ENCODE assay signal across 8 mouse cellular contexts in genomic region chr6:116006731-116007130, GRCm38 (mm10). TPM values are rescaled to one million over a fixed set of nuclear protein-coding genes. Genes with fewer than 3 reads are reported as not detected.
A peak's percentile ranks its signal among the peaks of the same experiment; 100 is the strongest.
DNase-seq lines count a peak whose midpoint lies in the region; ATAC-seq and TF ChIP-seq lines count a peak whose summit lies in the region.

No protein-coding gene starts in this region.

- H3K27ac ChIP-seq in embryonic facial prominence, embryonic 13.5 days = peak overlapping the region; percentile 57; the same call in 1 of the 2 replicates
- peak overlapping the region; percentile 92 for H3K27ac ChIP-seq in heart, postnatal 0 days (ENCODE audit: low read depth)
- peak overlapping the region; percentile 49; the same call in 1 of the 2 replicates for H3K27ac ChIP-seq in liver, embryonic 12.5 days
- H3K27ac ChIP-seq in stomach, embryonic 15.5 days = peak overlapping the region; percentile 65

- H3K9me3 ChIP-seq in embryonic facial prominence, embryonic 13.5 days = no peaks in the 10 kb centered on the region
- no peaks in the 10 kb centered on the region for H3K9me3 ChIP-seq in heart, postnatal 0 days (replicated peaks; ENCODE audit: control insufficient read depth, low read length)
- H3K9me3 ChIP-seq in liver, embryonic 12.5 days (replicated peaks) = no peaks in the 10 kb centered on the region
- H3K9me3 ChIP-seq in stomach, embryonic 15.5 days = no peaks in the 10 kb centered on the region

- H3K4me3 ChIP-seq in embryonic facial prominence, embryonic 13.5 days = no peak overlapping the region
- H3K4me3 ChIP-seq in heart, postnatal 0 days (ENCODE audit: low read depth, low read length) = no peak overlapping the region
- no peak overlapping the region for H3K4me3 ChIP-seq in liver, embryonic 12.5 days
- no peak overlapping the region for H3K4me3 ChIP-seq in stomach, embryonic 15.5 days (replicated peaks)

- peaks cover 23% of the 10 kb centered on the region; the same call in 1 of the 2 replicates for H3K4me1 ChIP-seq in embryonic facial prominence, embryonic 13.5 days
- peaks cover 25% of the 10 kb centered on the region for H3K4me1 ChIP-seq in heart, postnatal 0 days (ENCODE audit: control insufficient read depth, insufficient read depth)
- peaks cover 60% of the 10 kb centered on the region for H3K4me1 ChIP-seq in liver, embryonic 12.5 days
- peaks cover 22% of the 10 kb centered on the region for H3K4me1 ChIP-seq in stomach, embryonic 15.5 days

- WGBS in embryonic facial prominence, embryonic 13.5 days = 23% methylated on average over 9 of the region's 9 CpGs
- 54% methylated on average over 9 of the region's 9 CpGs for whole genome bisulfite sequencing in heart, postnatal 0 days
- 29% methylated on average over 9 of the region's 9 CpGs for WGBS in liver, embryonic 12.5 days (ENCODE audit: insufficient replicate concordance)
- WGBS in stomach, embryonic 15.5 days = 19% methylated on average over 9 of the region's 9 CpGs

- no peak overlapping the region for H3K4me2 ChIP-seq in embryonic facial prominence, embryonic 13.5 days
- H3K4me2 ChIP-seq in heart, postnatal 0 days (ENCODE audit: low read depth, low read length) = 0 out of 2 replicates have a peak overlapping the region, but pooled peaks have one; percentile 14
- H3K4me2 ChIP-seq in liver, embryonic 12.5 days = no peak overlapping the region
- H3K4me2 ChIP-seq in stomach, embryonic 15.5 days = no peak overlapping the region

- H3K9ac ChIP-seq in embryonic facial prominence, embryonic 13.5 days = no peak overlapping the region
- no peak overlapping the region for H3K9ac ChIP-seq in heart, postnatal 0 days (replicated peaks; ENCODE audit: low read depth, low read length)
- no peak overlapping the region for H3K9ac ChIP-seq in liver, embryonic 12.5 days
- H3K9ac ChIP-seq in stomach, embryonic 15.5 days = no peak overlapping the region

- no peaks in the 10 kb centered on the region for H3K36me3 ChIP-seq in embryonic facial prominence, embryonic 13.5 days
- no peaks in the 10 kb centered on the region for H3K36me3 ChIP-seq in heart, postnatal 0 days (replicated peaks; ENCODE audit: control insufficient read depth, insufficient read depth, low read length)
- no peaks in the 10 kb centered on the region for H3K36me3 ChIP-seq in liver, embryonic 12.5 days
- no peaks in the 10 kb centered on the region for H3K36me3 ChIP-seq in stomach, embryonic 15.5 days

- ATAC-seq in embryonic facial prominence, embryonic 13.5 days (ENCODE audit: insufficient number of reproducible peaks, insufficient read depth, low FRiP score, low TSS enrichment, low read depth) = no peak; the same call in 1 of the 2 replicates
- peak; percentile 42 for ATAC-seq in heart, postnatal 0 days (ENCODE audit: insufficient read depth, low read depth)
- no peak for ATAC-seq in liver, embryonic 12.5 days
- ATAC-seq in stomach, embryonic 15.5 days (ENCODE audit: insufficient read depth, low FRiP score, low read depth) = peak; percentile 38; the same call in 1 of the 2 replicates

- no peak for TF ChIP-seq CTCF in heart, postnatal 0 days (IDR thresholded peaks at IDR 0.05; ENCODE audit: low read depth)

- peak; percentile 40 for DNase-seq in ovary, postnatal 36 days (ENCODE audit: low spot score)
- no peak for DNase-seq in ovary, postnatal 10 days (ENCODE audit: low spot score)
- DNase-seq in heart, postnatal 0 days (ENCODE audit: low spot score) = peak; percentile 72
- DNase-seq in left cerebral cortex, postnatal 36 days (ENCODE audit: low spot score in 2 of 2) = no peak
- no peak for DNase-seq in cerebellum, postnatal 36 days

- intact Hi-C loops in left cerebral cortex, postnatal 36 days (cut with DNase I) = loop anchor here (5.0 kb wide), 1 partner anchor 104 kb away; no protein-coding TSS in a partner anchor

- H3K27me3 ChIP-seq in embryonic facial prominence, embryonic 13.5 days = peaks cover 12% of the 10 kb centered on the region
- H3K27me3 ChIP-seq in heart, postnatal 0 days (ENCODE audit: control insufficient read depth, insufficient read depth, low read length) = no peaks in the 10 kb centered on the region
- no peaks in the 10 kb centered on the region for H3K27me3 ChIP-seq in liver, embryonic 12.5 days (replicated peaks)
- H3K27me3 ChIP-seq in stomach, embryonic 15.5 days (replicated peaks) = no peaks in the 10 kb centered on the region

- TF ChIP-seq EP300 in heart, postnatal 0 days (IDR thresholded peaks at IDR 0.05; ENCODE audit: low read depth) = peak; percentile 28; the same call in 1 of the 2 replicates

RNA-seq across cellular contexts. Expression of gene Plxnd1, which starts 11.9 kb away (rescaled TPM):
- 25.2 and 40.3 TPM in 2 replicates for polyA plus RNA-seq in embryonic facial prominence, embryonic 13.5 days (2015; fragmentation: Nextera tagmentation; extraction: Ambion mirVana)
- total RNA-seq in heart, postnatal 0 days (2014; rRNA removed; ENCODE audit: low replicate concordance) = 82.4 and 166 TPM in 2 replicates
- polyA plus RNA-seq in heart, postnatal 0 days (2015; fragmentation: Nextera tagmentation; extraction: Ambion mirVana) = 28.1 and 37.7 TPM in 2 replicates
- polyA plus RNA-seq in liver, embryonic 12.5 days (2016; fragmentation: Nextera tagmentation; extraction: Ambion mirVana) = 16.2 TPM in 2 replicates
- 31.3 and 37.7 TPM in 2 replicates for polyA plus RNA-seq in stomach, embryonic 15.5 days (2015; fragmentation: Nextera tagmentation; extraction: Ambion mirVana)
- 100 to 1,000 TPM; 115 to 121 TPM for total RNA-seq in left cerebral cortex, postnatal 36 days (2021)

Comparison
In these comparisons a context has a peak if more than half of its experiments do, and no peak if none do; other contexts are left out.
1. DNase-seq: peak in ovary, postnatal 36 days (single experiment) and heart, postnatal 0 days (single experiment); none in ovary, postnatal 10 days (single experiment), left cerebral cortex, postnatal 36 days (0 of 2) and cerebellum, postnatal 36 days (0 of 2).
2. ATAC-seq: peak in heart, postnatal 0 days (single experiment) and stomach, embryonic 15.5 days (single experiment); none in embryonic facial prominence, embryonic 13.5 days (single experiment) and liver, embryonic 12.5 days (single experiment).
3. Peak in every context shown above with its lines, with median percentiles within 50 percentile points of each other: H3K27ac ChIP-seq.